Mouse (Mus musculus): ENCODE results near the gene Sorbs2. TPM values are rescaled to one million over a fixed set of nuclear protein-coding genes. Genes with fewer than 3 reads are reported as not detected.
"Not testable (repeated sequence)": the region's sequence is repeated elsewhere in the genome, so short reads cannot be mapped to it uniquely, and the experiment has no call there.

The Sorbs2 gene
- polyA plus RNA-seq, 1 experiment from 2014 or later, result 75.4 TPM

- H3K9ac ChIP-seq, result no peak overlapping the region
- H3K4me2 ChIP-seq, result no peak overlapping the region
- H3K27me3 ChIP-seq, result no peaks in the 10 kb centered on the region
- H3K4me3 ChIP-seq, result no peak overlapping the region
- 72% methylated on average over 14 of the region's 14 CpGs for WGBS
- H3K27ac ChIP-seq, result peak overlapping the region; percentile 56
- ATAC-seq (ENCODE audit: low FRiP score), result 0 out of 2 replicates have a peak, but pooled peaks have one; percentile 13
- 0 out of 2 replicates have a peak, but pooled peaks cover 3% of the 10 kb centered on the region for H3K9me3 ChIP-seq
- no peaks in the 10 kb centered on the region for H3K36me3 ChIP-seq
- H3K4me1 ChIP-seq (replicated peaks), result peaks cover 22% of the 10 kb centered on the region
These were observed 337.4 kb downstream of the Sorbs2 start for GRCm38 (mm10) chr8:45844911-45845481.

GRCm38 (mm10) chr8:45845906-45846305 is 338.3 kb downstream of the Sorbs2 start:
- H3K9ac ChIP-seq, result no peak overlapping the region
- H3K9me3 ChIP-seq, result 0 out of 2 replicates have a peak, but pooled peaks cover 1% of the 10 kb centered on the region
- 75% methylated on average over 4 of the region's 4 CpGs for WGBS
- H3K36me3 ChIP-seq, result no peaks in the 10 kb centered on the region
- no peak overlapping the region for H3K27ac ChIP-seq
- H3K27me3 ChIP-seq, result no peaks in the 10 kb centered on the region
- ATAC-seq (ENCODE audit: low FRiP score), result no peak
- peaks cover 22% of the 10 kb centered on the region for H3K4me1 ChIP-seq (replicated peaks)
- no peak overlapping the region for H3K4me2 ChIP-seq
- H3K4me3 ChIP-seq, result no peak overlapping the region

- H3K27ac ChIP-seq, result no peak overlapping the region
- WGBS, result 96% methylated on average over 4 of the region's 4 CpGs
- no peaks in the 10 kb centered on the region for H3K27me3 ChIP-seq
- no peak overlapping the region for H3K9ac ChIP-seq
- ATAC-seq (ENCODE audit: low FRiP score), result no peak
- no peaks in the 10 kb centered on the region for H3K36me3 ChIP-seq
- H3K9me3 ChIP-seq, result no peaks in the 10 kb centered on the region
- H3K4me2 ChIP-seq, result no peak overlapping the region
- H3K4me1 ChIP-seq (replicated peaks), result peaks cover 11% of the 10 kb centered on the region
- H3K4me3 ChIP-seq, result no peak overlapping the region
These were observed 347.5 kb downstream of the Sorbs2 start for GRCm38 (mm10) chr8:45855118-45855517.

- no peaks in the 10 kb centered on the region for H3K36me3 ChIP-seq
- no peak for ATAC-seq (ENCODE audit: low FRiP score)
These were observed 350.1 kb downstream of the Sorbs2 start for GRCm38 (mm10) chr8:45857734-45858133.

GRCm38 (mm10) chr8:45858391-45858790 is 350.8 kb downstream of the Sorbs2 start:
- Histone ChIP-seq H3K4me3 (no peak overlapping the region), H3K4me1 (replicated peaks) (peaks cover 11% of the 10 kb centered on the region), H3K9ac (no peak overlapping the region), H3K36me3 (no peaks in the 10 kb centered on the region), H3K27ac (no peak overlapping the region), H3K27me3 (no peaks in the 10 kb centered on the region), H3K4me2 (no peak overlapping the region), H3K9me3 (no peaks in the 10 kb centered on the region)
- WGBS, result 31% methylated on average over 9 of the region's 9 CpGs
- ATAC-seq (ENCODE audit: low FRiP score), result no peak

More at GRCm38 (mm10) chr8:45857734-45858133, 350.1 kb downstream of the Sorbs2 start:
- no peaks in the 10 kb centered on the region for H3K27me3 ChIP-seq
- H3K4me2 ChIP-seq, result no peak overlapping the region
- H3K4me1 ChIP-seq (replicated peaks), result peaks cover 11% of the 10 kb centered on the region
- 54% methylated on average over 5 of the region's 5 CpGs for WGBS
- no peak overlapping the region for H3K9ac ChIP-seq
- H3K4me3 ChIP-seq, result no peak overlapping the region
- no peak overlapping the region for H3K27ac ChIP-seq
- H3K9me3 ChIP-seq, result no peaks in the 10 kb centered on the region

GRCm38 (mm10) chr8:45871587-45871986 is 364.0 kb downstream of the Sorbs2 start:
- H3K4me3 ChIP-seq; H3K9ac ChIP-seq; H3K36me3 ChIP-seq; H3K4me2 ChIP-seq; H3K27me3 ChIP-seq; ATAC-seq (ENCODE audit: low FRiP score); H3K9me3 ChIP-seq; H3K27ac ChIP-seq: not testable (repeated sequence)
- 88% methylated on average over 11 of the region's 11 CpGs for WGBS
- H3K4me1 ChIP-seq (replicated peaks), result peaks cover 12% of the 10 kb centered on the region

- Histone ChIP-seq H3K27ac (no peak overlapping the region), H3K36me3 (no peaks in the 10 kb centered on the region), H3K4me2 (no peak overlapping the region), H3K9ac (no peak overlapping the region), H3K4me1 (replicated peaks) (peaks cover 12% of the 10 kb centered on the region), H3K4me3 (no peak overlapping the region), H3K27me3 (no peaks in the 10 kb centered on the region), H3K9me3 (no peaks in the 10 kb centered on the region)
- WGBS, result 91% methylated on average over 7 of the region's 7 CpGs
- ATAC-seq (ENCODE audit: low FRiP score), result no peak
These were observed 364.5 kb downstream of the Sorbs2 start for GRCm38 (mm10) chr8:45872077-45872476.

- peaks cover 12% of the 10 kb centered on the region for H3K4me1 ChIP-seq (replicated peaks)
- no peak overlapping the region for H3K9ac ChIP-seq
- no peak overlapping the region for H3K4me3 ChIP-seq
- H3K36me3 ChIP-seq, result no peaks in the 10 kb centered on the region
- H3K27me3 ChIP-seq, result no peaks in the 10 kb centered on the region
- H3K27ac ChIP-seq, result peak overlapping the region; percentile 82
- ATAC-seq (ENCODE audit: low FRiP score), result peak; percentile 87
- 18% methylated on average over 10 of the region's 10 CpGs for WGBS
- no peaks in the 10 kb centered on the region for H3K9me3 ChIP-seq
- H3K4me2 ChIP-seq, result no peak overlapping the region
These were observed 367.5 kb downstream of the Sorbs2 start for GRCm38 (mm10) chr8:45874945-45875626.

- H3K27ac ChIP-seq, result no peak overlapping the region
- H3K4me2 ChIP-seq, result no peak overlapping the region
- ATAC-seq (ENCODE audit: low FRiP score), result 0 out of 2 replicates have a peak, but pooled peaks have one; percentile 30
- no peaks in the 10 kb centered on the region for H3K27me3 ChIP-seq
- no peaks in the 10 kb centered on the region for H3K9me3 ChIP-seq
- H3K4me1 ChIP-seq (replicated peaks), result peaks cover 12% of the 10 kb centered on the region
- H3K9ac ChIP-seq, result no peak overlapping the region
- H3K4me3 ChIP-seq, result no peak overlapping the region
- WGBS, result 72% methylated on average over 5 of the region's 5 CpGs
- H3K36me3 ChIP-seq, result no peaks in the 10 kb centered on the region
These were observed 368.8 kb downstream of the Sorbs2 start for GRCm38 (mm10) chr8:45876397-45876796.

Other genes with a start within 250 kb of the Sorbs2 start
- gene F11, start 245.8 kb upstream of the Sorbs2 start, polyA plus RNA-seq (2015; fragmentation: Nextera tagmentation; extraction: Ambion mirVana), result not detected in 2 replicates
- not detected in 2 replicates for gene Klkb1, start 212.9 kb upstream of the Sorbs2 start, polyA plus RNA-seq (2015; fragmentation: Nextera tagmentation; extraction: Ambion mirVana)
- not detected in 2 replicates for gene Gm45753, start 199.3 kb upstream of the Sorbs2 start, polyA plus RNA-seq (2015; fragmentation: Nextera tagmentation; extraction: Ambion mirVana)
- gene Cyp4v3, start 174.6 kb upstream of the Sorbs2 start, polyA plus RNA-seq (2015; fragmentation: Nextera tagmentation; extraction: Ambion mirVana), result 1.5 and 1.8 TPM in 2 replicates
- 6.0 and 6.1 TPM in 2 replicates for gene Fam149a, start 125.5 kb upstream of the Sorbs2 start, polyA plus RNA-seq (2015; fragmentation: Nextera tagmentation; extraction: Ambion mirVana)
- 0.72 and 1.6 TPM in 2 replicates for gene Tlr3, start 96.7 kb upstream of the Sorbs2 start, polyA plus RNA-seq (2015; fragmentation: Nextera tagmentation; extraction: Ambion mirVana)

Measured in hindbrain, embryonic 13.5 days (tissue).